Mouse (Mus musculus) embryonic fibroblast, embryonic 13.5 days (primary cell): ENCODE results near the gene Ros1.

Source experiments
- CTCF ChIP-seq: IDR thresholded peaks from 2 replicates; pipeline ENCODE4 v1.5.1; 2011; ENCODE audit warnings: mild to moderate bottlenecking, control low read depth, low read length, moderate library complexity, borderline replicate concordance; ENCODE audit not compliant: insufficient read depth
- POLR2A ChIP-seq: IDR thresholded peaks from 2 replicates; pipeline ENCODE4 v1.6.1; 2011; ENCODE audit warnings: low read depth, mild to moderate bottlenecking, control low read depth, low read length, moderate library complexity

DNA sequence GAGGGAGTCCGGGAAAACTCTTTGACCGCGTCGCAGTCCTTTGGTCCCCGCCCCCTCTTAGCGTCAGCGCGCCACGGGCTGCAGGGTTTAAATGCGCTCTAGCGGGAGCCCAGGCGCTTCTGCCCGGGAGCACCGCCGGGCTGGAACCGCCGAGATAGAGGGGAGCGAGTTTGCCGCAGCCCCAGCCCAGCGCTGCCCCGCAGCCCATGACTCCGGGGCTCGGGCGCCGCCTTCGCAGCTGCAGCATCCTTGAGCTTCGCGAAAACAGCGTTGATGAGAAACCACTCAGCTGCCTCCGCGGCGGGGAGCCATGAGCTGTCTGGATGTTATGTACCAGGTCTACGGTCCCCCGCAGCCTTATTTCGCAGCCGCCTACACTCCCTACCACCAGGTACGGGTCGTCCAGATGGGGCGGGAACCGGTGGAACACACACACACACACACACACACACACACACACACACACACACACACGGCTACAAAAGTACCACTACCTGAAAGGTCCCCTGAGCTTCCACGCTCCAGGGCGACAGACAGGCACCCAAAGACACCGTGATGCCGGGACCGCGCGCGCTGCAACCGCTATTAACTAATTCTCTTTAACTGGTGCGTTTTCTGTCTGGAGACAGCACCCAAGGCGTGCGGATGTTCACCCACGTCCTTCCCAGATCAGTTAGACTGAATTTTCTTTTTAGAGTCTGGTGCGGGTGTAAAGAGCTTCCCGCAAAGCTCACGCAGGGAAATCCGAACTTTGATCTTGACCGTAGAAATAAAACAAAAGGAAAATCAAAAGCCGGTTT, 172.4 kb downstream of the Ros1 start, which contains the start of gene Vgll2:
- no peak for TF ChIP-seq CTCF
- no peak for TF ChIP-seq POLR2A
